Mouse (Mus musculus) hindbrain, embryonic 14.5 days (tissue): ENCODE measurements around the gene Tgfbi. TPM values are rescaled to one million over a fixed set of nuclear protein-coding genes. Genes with fewer than 3 reads are reported as not detected.

Experiments used
- ATAC-seq: fragments of 200-750 bp; cut with Nextera tagmentation; 2 replicates; pipeline ENCODE4 v1.8.0; 2017; ENCODE audit warnings: moderate number of reproducible peaks, mild to moderate bottlenecking, moderate TSS enrichment, moderate library complexity; ENCODE audit not compliant: low FRiP score
- DNase-seq: peaks from one replicate; pipeline ENCODE4 v3.0.0-alpha.2; 2015; ENCODE audit warnings: low spot score
- H3K27ac ChIP-seq: fragments of 300-500 bp; sonication (generic); 2 replicates; pipeline ENCODE4 v1.5.1; 2014; ENCODE audit warnings: mild to moderate bottlenecking, moderate library complexity
- H3K27me3 ChIP-seq: fragments of 300-500 bp; sonication (generic); 2 replicates; pipeline ENCODE4 v1.6.1; 2014; ENCODE audit warnings: mild to moderate bottlenecking, low read length, mixed read lengths; ENCODE audit not compliant: control insufficient read depth, insufficient read depth
- H3K36me3 ChIP-seq: fragments of 300-500 bp; sonication (generic); replicated peaks from 2 replicates; pipeline ENCODE4 v1.6.1; 2014; ENCODE audit not compliant: control insufficient read depth, insufficient read depth
- H3K4me1 ChIP-seq: fragments of 300-500 bp; sonication (generic); replicated peaks from 2 replicates; pipeline ENCODE4 v1.6.1; 2014; ENCODE audit warnings: antibody characterized with exemption, low read length, mixed read lengths; ENCODE audit not compliant: control insufficient read depth, insufficient read depth
- H3K4me2 ChIP-seq: fragments of 300-500 bp; sonication (generic); replicated peaks from 2 replicates; pipeline ENCODE4 v1.6.1; 2014; ENCODE audit warnings: mild to moderate bottlenecking, moderate library complexity
- H3K4me3 ChIP-seq: fragments of 300-500 bp; sonication (generic); replicated peaks from 2 replicates; pipeline ENCODE4 v1.5.1; 2014; ENCODE audit warnings: mild to moderate bottlenecking, low read length
- H3K9ac ChIP-seq: fragments of 300-500 bp; sonication (generic); 2 replicates; pipeline ENCODE4 v1.6.1; 2014
- H3K9me3 ChIP-seq: fragments of 300-500 bp; sonication (generic); 2 replicates; pipeline ENCODE4 v1.6.1; 2016; ENCODE audit warnings: low read length; ENCODE audit not compliant: control insufficient read depth
- WGBS: fragments of 180-500 bp; shearing (Covaris S2); extraction: QIAGEN DNeasy Blood & Tissue Kit; methylation state at CpG from one replicate; pipeline ENCODE4 v1.1.7; 2014; 5-methylcytosine and 5-hydroxymethylcytosine counted together
- polyA plus RNA-seq: library from polyadenylated mRNA; unstranded; fragments of >200 nt; fragmentation: Nextera tagmentation; extraction: Ambion mirVana; gene quantifications from 2 replicates; pipeline ENCODE4 v1.2.1, GENCODE M21; 2014

Gene Tgfbi
- polyA plus RNA-seq, 1 experiment from 2014 or later: 7.1 TPM

DNA sequence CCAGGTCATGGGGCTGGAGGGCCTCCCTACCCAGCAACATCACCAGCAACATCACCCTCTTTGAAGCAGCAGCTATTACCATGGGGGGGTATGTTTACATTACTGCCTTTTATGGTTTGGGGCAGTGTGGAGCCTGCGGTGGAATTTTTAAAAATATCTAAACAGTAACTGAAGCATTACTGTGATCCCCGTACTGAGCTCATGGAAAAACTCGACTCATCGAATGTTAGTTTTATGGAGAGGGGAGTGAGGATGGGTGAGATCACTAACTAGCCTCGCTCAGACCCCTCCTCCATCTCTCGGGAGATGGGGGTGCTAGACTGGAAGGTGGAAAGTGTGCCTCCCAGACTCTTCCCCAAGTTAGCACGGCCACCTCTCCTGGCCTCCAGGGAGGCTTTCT, 2.1 kb upstream of the Tgfbi start:
- no peak overlapping the region for H3K9ac ChIP-seq
- no peak overlapping the region for H3K4me3 ChIP-seq
- WGBS: 73% methylated on average over 7 of the region's 7 CpGs
- H3K4me2 ChIP-seq: no peak overlapping the region
- peaks cover 19% of the 10 kb centered on the region for H3K27me3 ChIP-seq
- ATAC-seq: no peak
- H3K27ac ChIP-seq: no peak overlapping the region
- H3K36me3 ChIP-seq: no peaks in the 10 kb centered on the region
- DNase-seq: no peak
- no peaks in the 10 kb centered on the region for H3K9me3 ChIP-seq
- peaks cover 10% of the 10 kb centered on the region; the same call in 1 of the 2 replicates for H3K4me1 ChIP-seq

DNA sequence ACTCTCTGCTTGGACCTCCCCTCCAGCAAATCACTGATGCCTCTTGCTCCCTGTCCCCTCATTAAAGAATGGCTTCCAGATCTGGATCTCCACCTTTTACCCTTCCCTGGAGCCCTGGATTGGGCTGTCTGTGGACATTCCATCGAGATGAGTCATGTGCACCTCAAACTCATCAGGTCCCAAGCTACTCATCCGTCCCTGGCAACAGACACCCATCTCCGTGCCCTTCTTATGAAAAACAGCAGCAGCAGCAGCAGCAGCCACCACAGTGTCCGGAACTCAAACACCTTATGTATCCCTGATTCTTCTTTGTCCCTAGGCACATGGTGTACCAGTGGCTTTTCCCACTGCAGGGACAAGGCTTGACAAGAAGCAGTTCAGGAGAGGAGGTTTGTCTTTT, 1.5 kb upstream of the Tgfbi start:
- Histone ChIP-seq H3K36me3 (no peaks in the 10 kb centered on the region), H3K27ac (no peak overlapping the region), H3K4me2 (no peak overlapping the region), H3K9me3 (no peaks in the 10 kb centered on the region), H3K9ac (no peak overlapping the region), H3K4me1 (peaks cover 10% of the 10 kb centered on the region; the same call in 1 of the 2 replicates), H3K27me3 (peaks cover 19% of the 10 kb centered on the region), H3K4me3 (no peak overlapping the region)
- 83% methylated on average over 4 of the region's 4 CpGs for WGBS
- DNase-seq (no peak), ATAC-seq (no peak)

DNA sequence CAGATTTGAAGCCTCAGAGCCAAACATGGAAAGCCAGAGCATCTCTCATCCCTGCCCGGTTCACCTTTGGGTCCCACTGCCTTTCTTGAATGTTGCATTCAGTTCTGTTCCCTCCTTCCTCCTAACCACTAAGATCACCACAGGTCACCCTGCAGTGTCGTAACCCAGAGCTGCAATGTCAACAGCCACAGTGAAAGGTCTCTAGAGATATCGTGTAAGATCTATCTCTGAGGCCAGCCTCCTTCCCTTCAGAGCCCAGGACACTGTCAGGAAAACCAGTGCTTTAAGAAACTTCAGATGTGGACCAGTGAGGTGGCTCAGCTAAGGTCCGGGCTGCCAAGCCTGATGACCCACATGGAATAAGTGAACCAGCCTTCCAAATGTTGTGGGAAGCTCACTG, 1.8 kb downstream of the Tgfbi start:
- Histone ChIP-seq H3K9me3 (no peaks in the 10 kb centered on the region), H3K27me3 (peaks cover 19% of the 10 kb centered on the region), H3K36me3 (no peaks in the 10 kb centered on the region), H3K4me1 (peaks cover 10% of the 10 kb centered on the region; the same call in 1 of the 2 replicates), H3K4me3 (no peak overlapping the region), H3K4me2 (no peak overlapping the region), H3K27ac (no peak overlapping the region), H3K9ac (no peak overlapping the region)
- DNase-seq (no peak), ATAC-seq (no peak)
- 69% methylated on average over 4 of the region's 4 CpGs for WGBS

DNA sequence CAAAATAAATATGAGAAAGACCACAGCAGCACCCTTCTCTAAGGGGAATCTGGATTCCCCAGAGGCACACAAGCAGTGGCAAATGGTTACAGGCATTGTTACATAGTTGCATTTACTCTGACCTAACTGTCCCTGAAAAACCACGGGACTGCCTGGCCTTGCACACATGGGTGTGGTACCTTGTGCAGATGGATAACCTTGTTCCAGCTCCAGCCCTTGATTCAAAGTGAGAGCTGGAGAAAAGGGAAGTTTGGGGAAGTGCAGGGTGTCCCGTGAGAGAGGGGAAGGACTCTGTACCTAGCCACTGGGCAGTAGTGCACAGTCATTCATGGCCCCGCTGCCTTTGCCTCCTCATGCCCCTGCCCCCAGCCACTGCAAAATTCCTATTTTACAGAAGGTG, 2.4 kb downstream of the Tgfbi start:
- Histone ChIP-seq H3K4me3 (no peak overlapping the region), H3K36me3 (no peaks in the 10 kb centered on the region), H3K27me3 (peaks cover 19% of the 10 kb centered on the region), H3K9me3 (no peaks in the 10 kb centered on the region), H3K4me2 (no peak overlapping the region), H3K4me1 (peaks cover 10% of the 10 kb centered on the region; the same call in 1 of the 2 replicates), H3K27ac (no peak overlapping the region), H3K9ac (no peak overlapping the region)
- ATAC-seq (no peak), DNase-seq (no peak)
- WGBS: 56% methylated on average over 3 of the region's 3 CpGs

DNA sequence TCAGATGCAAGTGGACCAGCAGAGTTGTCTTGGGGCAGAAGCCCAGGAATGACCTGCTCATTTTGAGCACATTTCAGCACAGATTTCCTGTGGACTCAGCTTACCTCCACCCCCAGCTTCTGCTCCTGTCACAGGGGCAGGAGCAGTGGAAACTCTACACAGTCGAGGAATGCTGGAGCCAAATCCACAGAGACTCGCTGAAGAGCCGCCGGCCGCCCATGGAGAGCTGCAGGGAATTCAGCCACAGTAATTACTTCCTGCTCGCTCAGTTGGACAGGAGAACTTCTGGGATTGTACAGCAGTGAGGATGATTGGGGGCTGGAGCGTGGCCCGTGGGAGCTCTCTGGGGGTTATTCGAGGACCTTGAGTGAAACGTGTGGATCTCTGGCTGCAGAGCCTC, 3.0 kb downstream of the Tgfbi start:
- Histone ChIP-seq H3K27me3 (peaks cover 19% of the 10 kb centered on the region), H3K9ac (no peak overlapping the region), H3K36me3 (no peaks in the 10 kb centered on the region), H3K4me3 (no peak overlapping the region), H3K4me2 (no peak overlapping the region), H3K4me1 (peaks cover 10% of the 10 kb centered on the region; the same call in 1 of the 2 replicates), H3K27ac (no peak overlapping the region), H3K9me3 (no peaks in the 10 kb centered on the region)
- no peak for DNase-seq
- ATAC-seq: no peak
- WGBS: 20% methylated on average over 10 of the region's 10 CpGs

DNA sequence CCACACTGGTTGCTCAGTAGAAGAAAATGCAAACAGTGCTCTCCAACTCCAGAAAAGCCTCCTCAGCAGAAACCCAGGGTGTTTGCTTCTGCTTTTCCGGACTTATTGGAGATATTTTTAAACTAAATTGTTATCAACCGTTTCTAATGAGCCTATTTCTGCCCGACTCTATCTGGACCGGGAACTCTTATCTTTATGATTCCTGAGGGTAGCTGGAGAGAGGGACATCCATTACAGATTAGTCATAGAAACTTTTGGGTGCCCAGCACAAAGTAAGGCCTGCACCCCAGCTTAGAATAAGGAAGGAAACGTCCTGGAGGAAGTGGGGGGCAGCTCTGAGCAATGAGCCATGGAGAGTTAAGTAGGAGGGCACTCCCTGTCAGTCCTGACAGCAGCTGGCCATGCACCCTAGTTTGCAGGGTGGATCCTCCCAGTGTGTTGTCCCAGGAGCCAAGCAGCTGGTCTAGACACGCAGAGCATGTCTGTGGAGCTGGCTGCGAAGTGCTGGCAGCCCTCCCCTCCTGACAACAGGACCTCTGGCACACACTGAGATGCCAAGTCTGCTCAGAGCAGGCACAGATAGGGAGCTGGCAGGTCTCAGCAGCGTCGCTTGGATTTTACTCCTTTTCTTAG, 4.2 kb downstream of the Tgfbi start:
- DNase-seq (no peak), ATAC-seq (no peak)
- Histone ChIP-seq H3K4me2 (no peak overlapping the region), H3K4me3 (no peak overlapping the region), H3K27me3 (peaks cover 16% of the 10 kb centered on the region), H3K9ac (no peak overlapping the region), H3K27ac (no peak overlapping the region), H3K4me1 (peaks cover 10% of the 10 kb centered on the region; the same call in 1 of the 2 replicates), H3K9me3 (no peaks in the 10 kb centered on the region), H3K36me3 (no peaks in the 10 kb centered on the region)
- 59% methylated on average over 9 of the region's 9 CpGs for WGBS

DNA sequence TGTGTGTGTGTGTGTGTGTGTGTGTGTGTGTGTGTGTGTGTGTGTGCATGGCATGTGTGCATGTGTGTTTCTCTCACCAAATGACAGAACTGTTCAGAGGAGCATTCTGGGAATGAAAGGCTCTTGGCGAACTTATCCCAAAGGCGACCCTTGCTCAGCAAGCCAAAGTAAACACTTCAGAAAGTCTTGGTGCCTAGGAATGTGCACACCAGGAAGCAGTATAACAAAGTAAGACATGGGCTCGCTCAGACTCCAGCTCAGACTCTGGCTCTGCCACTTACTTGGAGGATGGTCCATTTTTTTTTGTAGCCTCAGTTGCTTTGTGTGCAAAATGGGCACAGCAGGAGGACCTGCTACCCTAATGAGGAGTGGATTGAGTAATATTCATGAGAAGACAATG, 5.4 kb downstream of the Tgfbi start:
- Histone ChIP-seq H3K4me1 (peaks cover 2% of the 10 kb centered on the region; the same call in 1 of the 2 replicates), H3K27me3 (peaks cover 9% of the 10 kb centered on the region), H3K4me2 (no peak overlapping the region), H3K36me3 (no peaks in the 10 kb centered on the region), H3K9me3 (no peaks in the 10 kb centered on the region), H3K27ac (no peak overlapping the region), H3K9ac (no peak overlapping the region), H3K4me3 (no peak overlapping the region)
- DNase-seq: no peak
- 67% methylated on average over 3 of the region's 3 CpGs for WGBS
- no peak for ATAC-seq

DNA sequence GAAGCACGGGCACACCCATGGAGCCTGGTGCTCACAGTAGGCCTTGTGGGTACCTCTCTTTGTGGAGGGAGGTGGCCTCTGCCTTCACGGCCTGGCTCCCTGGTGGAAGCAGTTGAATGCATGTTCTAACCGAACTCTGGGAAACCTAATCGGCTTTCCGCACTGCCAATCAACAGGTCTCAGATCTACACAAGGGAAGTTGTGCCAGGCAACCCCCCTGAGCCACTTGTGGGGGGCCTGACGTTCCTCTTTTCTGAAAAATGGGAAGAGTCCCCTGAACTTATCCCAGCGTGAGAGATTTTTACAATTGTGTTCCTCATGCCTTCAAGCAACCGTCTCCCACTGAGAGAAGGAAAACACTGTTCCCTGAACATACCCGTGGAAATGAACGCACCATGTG, 5.9 kb downstream of the Tgfbi start:
- Histone ChIP-seq H3K4me2 (no peak overlapping the region), H3K4me1 (no peaks in the 10 kb centered on the region; the same call in 1 of the 2 replicates), H3K27ac (no peak overlapping the region), H3K27me3 (peaks cover 5% of the 10 kb centered on the region), H3K36me3 (no peaks in the 10 kb centered on the region), H3K4me3 (no peak overlapping the region), H3K9ac (no peak overlapping the region), H3K9me3 (no peaks in the 10 kb centered on the region)
- DNase-seq (no peak), ATAC-seq (no peak)
- 53% methylated on average over 10 of the region's 10 CpGs for WGBS

DNA sequence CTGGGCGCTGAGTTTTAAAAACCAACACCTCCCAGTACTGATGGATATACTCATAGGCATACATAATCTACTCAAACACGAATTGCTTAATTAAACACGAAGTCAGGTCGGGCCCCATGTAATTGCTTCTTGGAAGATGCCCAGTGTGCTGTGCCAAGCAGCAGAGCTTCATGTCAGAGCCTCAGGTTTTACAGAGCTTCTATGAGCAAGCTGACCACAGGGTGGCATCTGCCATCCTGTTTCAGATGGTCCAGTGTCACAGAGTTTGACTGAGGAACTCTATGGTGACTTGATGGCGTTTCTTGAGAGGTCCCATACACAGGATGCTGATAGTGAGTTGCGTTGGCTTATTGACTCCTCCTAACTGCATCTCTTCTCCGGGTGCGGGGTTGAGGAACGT, 6.5 kb downstream of the Tgfbi start:
- Histone ChIP-seq H3K9ac (no peak overlapping the region), H3K4me3 (no peak overlapping the region), H3K4me1 (no peaks in the 10 kb centered on the region; the same call in 1 of the 2 replicates), H3K27me3 (no peaks in the 10 kb centered on the region), H3K4me2 (no peak overlapping the region), H3K27ac (no peak overlapping the region), H3K9me3 (no peaks in the 10 kb centered on the region), H3K36me3 (no peaks in the 10 kb centered on the region)
- DNase-seq (peak; percentile 50), ATAC-seq (0 out of 2 replicates have a peak, but pooled peaks have one; percentile 14)
- 77% methylated on average over 9 of the region's 9 CpGs for WGBS

DNA sequence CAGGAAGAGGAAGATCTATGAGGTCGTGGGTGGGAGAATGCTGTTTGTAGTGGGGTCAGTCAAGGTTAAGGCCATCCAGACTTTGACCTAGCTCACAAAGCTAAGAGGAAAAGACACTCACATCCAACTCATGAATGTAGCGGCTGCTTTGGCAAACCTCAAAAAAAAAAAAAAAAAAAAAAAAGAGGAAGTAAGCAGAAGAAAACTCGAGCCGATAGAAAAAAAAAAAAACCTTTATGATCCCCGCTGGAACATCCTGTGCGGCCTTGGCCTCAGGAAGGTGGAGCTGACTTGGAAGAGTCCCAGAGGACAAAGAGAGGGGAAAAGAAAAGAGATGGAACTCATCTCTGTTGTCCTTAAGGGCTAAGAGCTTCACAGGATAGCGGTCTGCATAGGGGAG, 7.1 kb downstream of the Tgfbi start:
- no peak overlapping the region for H3K4me3 ChIP-seq
- no peak overlapping the region for H3K9ac ChIP-seq
- H3K9me3 ChIP-seq: no peaks in the 10 kb centered on the region
- DNase-seq (no peak), ATAC-seq (no peak)
- no peak overlapping the region for H3K27ac ChIP-seq
- no peaks in the 10 kb centered on the region; the same call in 1 of the 2 replicates for H3K4me1 ChIP-seq
- no peaks in the 10 kb centered on the region for H3K36me3 ChIP-seq
- H3K4me2 ChIP-seq: no peak overlapping the region
- H3K27me3 ChIP-seq: no peaks in the 10 kb centered on the region
- WGBS: 69% methylated on average over 7 of the region's 7 CpGs
